Mouse (Mus musculus): ENCODE data around the gene Atf6b.

GRCm38 (mm10) chr17:34662468-34662867, 15.5 kb downstream of the Atf6b start:
- TF ChIP-seq CTCF (IDR thresholded peaks at IDR 0.05; ENCODE audit: control insufficient read depth, insufficient read depth, insufficient replicate concordance, low read depth, low read length): no peak
- TF ChIP-seq POLR2A (IDR thresholded peaks at IDR 0.05; ENCODE audit: control insufficient read depth, low read depth, low read length): no peak
